Mouse (Mus musculus) heart, embryonic 10.5 days (tissue): ENCODE data around the gene Glyatl3. TPM values are rescaled to one million over a fixed set of nuclear protein-coding genes. Genes with fewer than 3 reads are reported as not detected.

Experiments
- DNase-seq: peaks from one replicate; pipeline ENCODE4 v3.0.0-alpha.2; 2017; ENCODE audit warnings: low spot score
- H3K27ac ChIP-seq: fragments of 300-500 bp; sonication (generic); 2 replicates; pipeline ENCODE4 v1.5.1; 2016; ENCODE audit warnings: mild to moderate bottlenecking
- H3K27me3 ChIP-seq: fragments of 300-500 bp; sonication (generic); 2 replicates; pipeline ENCODE4 v1.6.1; 2016; ENCODE audit warnings: mild to moderate bottlenecking; ENCODE audit not compliant: poor library complexity, insufficient read depth, severe bottlenecking
- H3K36me3 ChIP-seq: fragments of 300-500 bp; sonication (generic); 2 replicates; pipeline ENCODE4 v1.6.1; 2016; ENCODE audit warnings: mild to moderate bottlenecking, moderate library complexity
- H3K4me1 ChIP-seq: fragments of 300-500 bp; sonication (generic); 2 replicates; pipeline ENCODE4 v1.6.1; 2016; ENCODE audit warnings: mild to moderate bottlenecking
- H3K4me3 ChIP-seq: fragments of 300-500 bp; sonication (generic); 2 replicates; pipeline ENCODE4 v1.5.1; 2016; ENCODE audit warnings: mild to moderate bottlenecking, moderate library complexity
- H3K9me3 ChIP-seq: fragments of 300-500 bp; sonication (generic); 2 replicates; pipeline ENCODE4 v1.6.1; 2016; ENCODE audit warnings: mild to moderate bottlenecking, moderate library complexity
- WGBS: fragments of 180-500 bp; shearing (Covaris S2); methylation state at CpG from one replicate; pipeline ENCODE4 v1.1.7; 2016; 5-methylcytosine and 5-hydroxymethylcytosine counted together
- polyA plus RNA-seq: library from polyadenylated mRNA; unstranded; fragments of >200 nt; fragmentation: Nextera tagmentation; extraction: Ambion mirVana; gene quantifications from 2 replicates; pipeline ENCODE4 v1.2.1, GENCODE M21; 2016

The Glyatl3 gene
- polyA plus RNA-seq, 1 experiment from 2014 or later, result not detected

DNA sequence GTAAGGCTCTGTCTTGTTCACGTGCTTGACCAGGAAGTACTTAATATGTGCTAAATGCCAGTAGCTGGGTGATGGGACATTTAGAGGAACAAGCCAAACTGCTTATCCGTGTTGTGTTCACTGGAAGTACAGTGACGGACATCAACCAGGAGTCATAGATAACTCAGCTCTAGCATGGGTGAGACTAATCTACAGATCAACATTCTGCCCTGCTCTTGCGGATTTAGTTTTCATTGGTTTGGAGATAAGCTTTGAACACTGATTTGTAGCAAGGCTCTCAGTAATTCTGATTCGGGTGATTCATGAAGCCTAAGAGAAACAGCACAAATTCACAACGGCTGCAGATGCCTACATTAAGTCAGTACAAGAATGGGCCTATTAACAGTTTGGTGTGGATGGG is 32.0 kb downstream of the Glyatl3 start:
- no peaks in the 10 kb centered on the region for H3K36me3 ChIP-seq
- H3K9me3 ChIP-seq, result no peaks in the 10 kb centered on the region
- no peaks in the 10 kb centered on the region for H3K27me3 ChIP-seq
- no peak for DNase-seq
- H3K4me1 ChIP-seq, result peaks cover 13% of the 10 kb centered on the region; the same call in 1 of the 2 replicates
- WGBS, result 80% methylated on average over 6 of the region's 6 CpGs
- no peak overlapping the region for H3K27ac ChIP-seq
- H3K4me3 ChIP-seq, result no peak overlapping the region

DNA sequence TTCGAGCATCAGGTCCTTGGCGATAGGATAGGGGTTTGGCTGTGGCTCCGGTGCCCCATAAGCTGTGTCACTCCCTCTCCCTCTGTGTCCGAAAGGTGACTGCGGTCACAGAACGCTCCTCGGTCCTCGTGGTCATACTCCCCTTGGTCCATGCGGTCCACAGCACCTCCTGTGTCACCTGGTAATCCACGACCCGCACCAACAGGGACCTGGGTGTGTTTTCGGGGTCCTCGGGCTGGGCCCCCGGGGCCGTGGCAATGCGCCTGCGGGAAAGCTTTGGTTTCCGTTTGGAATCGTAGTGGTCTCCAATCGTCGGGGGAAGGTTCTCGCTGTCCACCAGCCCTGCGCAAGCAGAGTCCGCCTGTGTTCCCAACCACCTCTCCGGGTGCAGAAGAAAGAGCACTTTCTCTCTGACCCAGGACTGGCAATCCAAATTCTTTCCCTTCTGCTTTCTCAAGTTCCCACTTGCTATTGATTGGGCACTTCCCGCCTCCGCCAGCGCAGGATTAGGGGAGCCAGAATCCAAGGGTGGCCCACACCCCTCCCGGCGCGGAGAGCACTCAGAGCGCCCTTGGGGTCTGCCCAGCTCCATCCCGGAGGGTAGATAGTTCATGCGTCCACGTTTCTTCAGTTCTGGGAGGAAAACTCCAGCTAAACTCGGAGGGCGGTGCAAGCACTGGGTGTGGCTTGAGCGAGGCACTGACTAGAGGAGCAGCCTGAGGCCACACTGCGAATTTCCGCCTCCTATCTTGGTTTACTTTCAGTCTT is 34.0 kb downstream of the Glyatl3 start, which contains the start of gene 9130008F23Rik:
Gene 9130008F23Rik, minus strand, starts transcription at position 636 of the 768 bp plus-strand sequence.
- Histone ChIP-seq H3K9me3 (no peaks in the 10 kb centered on the region), H3K4me3 (peak within 1 kb of the TSS; percentile 71), H3K36me3 (no peaks in the 10 kb centered on the region), H3K4me1 (peaks cover 17% of the 10 kb centered on the region; the same call in 1 of the 2 replicates), H3K27ac (peak within 1 kb of the TSS; percentile 93), H3K27me3 (no peaks in the 10 kb centered on the region)
- WGBS, result under 1% methylated on average over 40 of the region's 40 CpGs
- peak; percentile 88 for DNase-seq

DNA sequence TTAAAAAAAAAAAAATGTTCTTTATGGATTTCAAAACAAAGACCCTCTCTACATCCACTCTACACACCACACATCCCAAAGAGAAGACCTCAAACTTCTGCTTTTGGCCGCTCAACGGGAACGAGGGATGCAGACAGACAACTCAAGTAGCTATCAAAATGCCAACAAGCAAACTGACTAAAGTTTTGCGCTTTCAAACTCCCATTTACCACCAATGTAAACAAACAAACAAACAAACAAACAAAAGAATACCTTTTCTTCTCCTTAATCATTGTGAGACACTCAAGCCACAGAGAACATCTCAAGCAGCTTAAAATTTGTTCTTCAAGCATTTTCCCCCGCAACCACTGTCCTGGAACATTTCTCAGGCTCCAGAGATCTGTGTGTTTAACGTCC is 34.6 kb downstream of the Glyatl3 start:
- WGBS, result 1% methylated on average over 6 of the region's 6 CpGs
- peak overlapping the region; percentile 93 for H3K27ac ChIP-seq

DNA sequence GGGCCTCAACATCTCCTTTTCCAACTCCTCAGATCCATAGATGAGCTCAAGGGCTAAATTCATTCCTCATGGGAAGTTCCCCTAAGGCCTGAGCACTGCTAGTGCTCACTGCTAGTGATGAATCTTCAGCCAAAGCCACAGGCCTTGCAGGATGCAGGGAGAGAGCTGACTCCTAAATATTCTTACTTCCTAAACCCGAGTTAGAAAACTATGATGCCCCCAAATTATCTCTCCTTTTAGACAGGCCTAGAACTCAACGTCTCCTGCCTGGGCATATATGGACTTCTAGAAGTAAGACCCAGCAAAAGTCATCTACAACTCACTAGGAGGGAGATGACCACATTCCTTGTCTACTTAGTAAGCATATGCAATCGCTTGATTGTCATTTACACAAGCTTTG is 36.4 kb downstream of the Glyatl3 start:
- Histone ChIP-seq H3K27ac (no peak overlapping the region), H3K36me3 (no peaks in the 10 kb centered on the region), H3K4me3 (peak overlapping the region; percentile 71), H3K9me3 (no peaks in the 10 kb centered on the region), H3K4me1 (peaks cover 17% of the 10 kb centered on the region; the same call in 1 of the 2 replicates), H3K27me3 (no peaks in the 10 kb centered on the region)
- no peak for DNase-seq
- 30% methylated on average over 3 of the region's 3 CpGs for WGBS

More for the DNA sequence above, 34.6 kb downstream of the Glyatl3 start:
- Histone ChIP-seq H3K27me3 (no peaks in the 10 kb centered on the region), H3K36me3 (no peaks in the 10 kb centered on the region), H3K4me1 (peaks cover 17% of the 10 kb centered on the region; the same call in 1 of the 2 replicates), H3K9me3 (no peaks in the 10 kb centered on the region), H3K4me3 (peak overlapping the region; percentile 71)
- DNase-seq, result no peak

DNA sequence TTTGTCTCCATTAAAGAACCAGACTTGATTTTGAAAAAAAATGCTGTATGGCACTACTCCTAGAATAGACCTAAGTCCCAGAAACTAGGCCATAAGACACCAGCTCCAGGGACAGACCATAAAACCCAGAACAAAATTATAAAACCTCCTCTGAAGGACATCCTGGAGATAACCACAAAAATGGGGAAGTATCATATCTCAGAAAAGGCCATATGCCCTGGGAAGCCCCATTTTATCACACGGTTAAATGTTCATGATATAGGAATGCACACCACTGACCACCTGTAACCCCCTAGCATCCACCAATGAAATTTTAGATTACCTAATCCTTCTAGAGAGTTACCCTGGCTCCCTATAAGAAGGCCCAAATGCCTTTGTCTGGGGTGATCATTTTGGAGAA is 38.6 kb downstream of the Glyatl3 start:
- 89% methylated on average over 1 of the region's 1 CpGs for WGBS
- Histone ChIP-seq H3K27me3 (no peaks in the 10 kb centered on the region), H3K9me3 (no peaks in the 10 kb centered on the region), H3K4me1 (peaks cover 17% of the 10 kb centered on the region; the same call in 1 of the 2 replicates), H3K4me3 (no peak overlapping the region), H3K36me3 (no peaks in the 10 kb centered on the region), H3K27ac (no peak overlapping the region)
- no peak for DNase-seq

DNA sequence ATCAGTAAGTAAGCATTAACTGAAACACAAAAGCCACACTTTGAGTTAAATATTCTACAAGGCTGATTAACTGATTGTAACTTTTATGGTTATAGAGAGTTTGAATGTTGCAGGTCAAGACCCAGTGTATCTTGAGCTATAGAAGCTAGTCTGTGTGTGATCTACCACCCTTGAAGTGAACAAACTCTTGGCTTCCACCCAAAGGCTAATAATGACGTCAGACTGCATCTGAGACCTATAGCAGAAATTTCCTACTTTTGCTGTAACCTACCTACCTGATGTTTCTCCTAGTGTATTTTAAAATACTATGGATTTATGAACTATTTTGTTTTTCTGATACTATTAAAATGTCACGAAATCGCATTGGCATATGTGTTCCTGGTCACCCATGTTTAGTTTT is 39.4 kb downstream of the Glyatl3 start:
- Histone ChIP-seq H3K27ac (no peak overlapping the region), H3K9me3 (no peaks in the 10 kb centered on the region), H3K4me1 (peaks cover 21% of the 10 kb centered on the region; the same call in 1 of the 2 replicates), H3K36me3 (no peaks in the 10 kb centered on the region), H3K27me3 (no peaks in the 10 kb centered on the region), H3K4me3 (no peak overlapping the region)
- 82% methylated on average over 3 of the region's 3 CpGs for WGBS
- DNase-seq, result no peak

DNA sequence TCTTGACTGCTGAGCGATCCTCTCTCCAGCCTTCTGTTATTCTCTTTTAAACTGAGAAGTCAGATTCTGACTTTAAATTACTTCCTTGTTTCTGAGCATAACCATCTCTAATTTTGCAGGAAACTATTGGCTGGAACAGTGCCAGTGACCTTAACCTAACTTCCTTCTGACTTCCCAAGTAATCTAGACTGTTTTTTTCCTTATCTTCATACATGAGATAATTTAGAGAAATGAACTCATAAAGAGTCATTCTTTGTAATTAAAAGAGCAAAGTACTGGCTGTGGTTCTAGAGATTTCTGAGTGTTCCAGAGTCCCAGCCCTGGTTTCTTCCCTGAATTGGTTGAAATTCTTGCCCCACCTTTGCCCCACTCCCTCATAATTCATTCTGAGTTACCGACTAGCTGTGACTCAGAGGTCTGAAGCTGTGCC is 40.6 kb downstream of the Glyatl3 start:
- H3K4me1 ChIP-seq, result peaks cover 31% of the 10 kb centered on the region
- 51% methylated on average over 2 of the region's 2 CpGs for WGBS

DNA sequence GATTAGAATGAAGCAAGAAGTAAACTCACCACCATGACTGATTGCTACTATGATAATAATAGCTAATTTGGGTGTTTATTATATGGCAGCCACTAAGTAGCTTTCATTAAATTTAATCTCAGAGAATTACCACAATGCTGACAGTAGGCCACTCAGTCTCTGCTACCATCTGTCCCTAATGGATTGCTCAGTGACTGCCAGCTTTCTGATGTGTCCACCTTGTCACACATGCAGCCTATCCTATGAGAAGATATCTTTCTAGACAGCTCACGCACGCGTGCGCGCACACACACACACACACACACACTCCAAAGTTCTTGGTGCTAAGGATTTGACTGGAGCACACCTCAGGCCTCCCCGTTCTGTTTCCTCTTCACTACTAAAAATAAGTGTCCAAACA is 41.5 kb downstream of the Glyatl3 start:
- H3K27ac ChIP-seq, result no peak overlapping the region
- 94% methylated on average over 6 of the region's 6 CpGs for WGBS
- H3K9me3 ChIP-seq, result no peaks in the 10 kb centered on the region
- H3K36me3 ChIP-seq, result no peaks in the 10 kb centered on the region
- peaks cover 24% of the 10 kb centered on the region for H3K4me1 ChIP-seq
- H3K4me3 ChIP-seq, result no peak overlapping the region
- no peak for DNase-seq
- H3K27me3 ChIP-seq, result no peaks in the 10 kb centered on the region

More for the DNA sequence above, 40.6 kb downstream of the Glyatl3 start:
- Histone ChIP-seq H3K4me3 (no peak overlapping the region), H3K36me3 (no peaks in the 10 kb centered on the region), H3K27me3 (no peaks in the 10 kb centered on the region), H3K27ac (no peak overlapping the region), H3K9me3 (no peaks in the 10 kb centered on the region)
- DNase-seq, result no peak

DNA sequence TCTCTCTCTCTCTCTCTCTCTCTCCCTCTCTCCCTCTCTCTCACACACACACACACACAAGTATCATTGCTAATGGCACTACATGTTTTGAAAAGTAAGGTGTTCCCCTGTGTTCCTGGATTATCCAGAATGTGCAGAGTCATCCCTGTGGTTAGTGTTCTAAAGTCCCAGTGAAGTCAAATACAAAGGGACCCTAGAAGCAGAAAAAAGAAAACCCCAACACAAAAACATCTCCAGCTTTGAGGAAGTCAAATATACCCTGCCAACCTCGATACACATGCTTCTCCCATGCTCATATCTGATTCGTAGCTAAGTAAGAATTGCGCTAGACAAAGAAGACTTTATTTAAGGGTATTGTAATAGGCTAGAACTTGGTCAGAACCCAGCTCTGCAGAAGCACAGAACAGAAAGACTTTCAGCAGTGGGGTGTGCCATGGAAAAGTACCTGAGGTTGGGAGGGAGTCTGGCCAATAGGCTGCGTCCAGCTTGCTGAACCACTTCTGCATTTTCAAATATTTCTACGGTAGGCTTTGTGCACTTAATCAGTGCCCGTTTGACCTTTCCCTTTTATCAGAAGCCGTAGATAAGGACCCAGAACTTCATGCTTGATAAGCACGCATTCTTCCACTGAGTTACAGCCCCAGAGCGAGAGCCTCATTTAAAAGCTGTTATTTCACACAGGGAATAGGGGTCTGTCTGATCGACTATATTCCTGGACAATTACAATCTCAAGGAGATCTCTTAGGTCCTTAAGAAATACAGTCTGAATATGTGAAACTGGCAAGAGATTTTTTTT is 45.0 kb downstream of the Glyatl3 start:
- no peak for DNase-seq

DNA sequence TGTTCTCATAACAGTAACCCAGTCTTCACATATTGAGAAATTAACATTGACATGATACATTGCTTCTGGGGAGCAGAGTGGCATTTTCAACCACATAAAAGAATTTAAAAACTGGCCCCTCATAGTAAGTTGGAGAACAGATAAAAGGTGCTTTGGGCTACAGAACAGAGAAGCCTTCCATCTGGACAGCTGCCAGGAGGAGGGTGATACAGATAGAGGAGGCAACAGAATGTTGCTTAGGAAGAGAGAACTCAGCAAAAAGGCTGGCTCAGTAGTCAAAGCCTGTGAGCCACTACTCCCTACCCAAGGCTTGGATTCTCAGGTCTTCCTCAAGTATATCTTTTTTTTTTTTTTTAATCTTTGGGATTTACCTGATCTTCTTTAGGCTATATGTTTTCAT is 59.1 kb downstream of the Glyatl3 start:
- Histone ChIP-seq H3K27ac (no peak overlapping the region), H3K9me3 (no peaks in the 10 kb centered on the region), H3K4me3 (no peak overlapping the region), H3K27me3 (no peaks in the 10 kb centered on the region), H3K4me1 (no peaks in the 10 kb centered on the region), H3K36me3 (no peaks in the 10 kb centered on the region)
- no peak for DNase-seq

More for the DNA sequence above, 45.0 kb downstream of the Glyatl3 start:
- H3K27me3 ChIP-seq, result no peaks in the 10 kb centered on the region
- peak overlapping the region; percentile 31 for H3K27ac ChIP-seq
- H3K4me1 ChIP-seq, result peaks cover 15% of the 10 kb centered on the region
- 25% methylated on average over 10 of the region's 10 CpGs for WGBS
- peak overlapping the region; percentile 20 for H3K4me3 ChIP-seq
- no peaks in the 10 kb centered on the region for H3K9me3 ChIP-seq
- H3K36me3 ChIP-seq, result no peaks in the 10 kb centered on the region

Other genes starting within 250 kb of the Glyatl3 start
- gene Esp1, start 187.2 kb downstream of the Glyatl3 start, polyA plus RNA-seq, result not detected in 2 replicates
- not detected in 2 replicates for gene Crisp2, start 107.3 kb downstream of the Glyatl3 start, polyA plus RNA-seq
- 17.4 and 19.3 TPM in 2 replicates for gene Rhag, start 103.2 kb downstream of the Glyatl3 start, polyA plus RNA-seq
- 3.3 and 3.4 TPM in 2 replicates for gene 9130008F23Rik, start 33.8 kb downstream of the Glyatl3 start, polyA plus RNA-seq
- 34.2 and 40.0 TPM in 2 replicates for gene Mut, start 20.3 kb upstream of the Glyatl3 start, polyA plus RNA-seq
- gene Cenpq, start 20.7 kb upstream of the Glyatl3 start, polyA plus RNA-seq, result 20.6 and 27.0 TPM in 2 replicates